Mouse (Mus musculus): ENCODE measurements at regions not wholly inside any gene's neighbourhood (a gene's known extent, or its start where the extent isn't known, plus 50 kb on each side); places are given as distances from the start of the nearest gene placed in this dataset.

- TF ChIP-seq CTCF (IDR thresholded peaks at IDR 0.05; ENCODE audit: control insufficient read depth, insufficient read depth, low read length): no peak
- TF ChIP-seq POLR2A (IDR thresholded peaks at IDR 0.05; ENCODE audit: borderline replicate concordance, control insufficient read depth, low read depth, low read length): no peak
These were observed 64.2 kb upstream of the Irx6 start for GRCm38 (mm10) chr8:92609908-92610307.
